Mouse (Mus musculus): Measurements from ENCODE around the gene Rap1gap2.

Rap1gap2 gene

GRCm38 (mm10) chr11:74610545-74611176 is at the start of gene Rap1gap2:
Gene Rap1gap2 (minus strand): TSS chr11:74610915.
- no peak for DNase-seq

- DNase-seq = no peak
Observed at GRCm38 (mm10) chr11:74660336-74660735, 49.6 kb upstream of the Rap1gap2 start.

- no peak for DNase-seq
Observed at GRCm38 (mm10) chr11:74655941-74656340, 45.2 kb upstream of the Rap1gap2 start.

- no peak for DNase-seq
Observed at GRCm38 (mm10) chr11:74653385-74653784, 42.7 kb upstream of the Rap1gap2 start.

- DNase-seq = peak in 1 of 2 experiments; percentile 41
Observed at GRCm38 (mm10) chr11:74652791-74653191, 42.1 kb upstream of the Rap1gap2 start.

GRCm38 (mm10) chr11:74650576-74651100 is 39.9 kb upstream of the Rap1gap2 start:
- DNase-seq = no peak

GRCm38 (mm10) chr11:74649647-74650551 is 39.2 kb upstream of the Rap1gap2 start:
- DNase-seq = peak; percentile 65 to 68

- peak; percentile 99 for DNase-seq
Observed at GRCm38 (mm10) chr11:74649095-74649646, 38.5 kb upstream of the Rap1gap2 start, which contains the start of gene Cluh. Gene Cluh (plus strand): TSS chr11:74649495.

- no peak for DNase-seq
Observed at GRCm38 (mm10) chr11:74648676-74649075, 38.0 kb upstream of the Rap1gap2 start.

- peak in 1 of 2 experiments; percentile 15 for DNase-seq
Observed at GRCm38 (mm10) chr11:74647966-74648365, 37.3 kb upstream of the Rap1gap2 start.

GRCm38 (mm10) chr11:74639628-74640027 is 28.9 kb upstream of the Rap1gap2 start:
- peak in 1 of 2 experiments; percentile 25 for DNase-seq

- peak; percentile 53 to 76 for DNase-seq
Observed at GRCm38 (mm10) chr11:74638791-74639411, 28.2 kb upstream of the Rap1gap2 start.

- DNase-seq = peak; percentile 84 to 86
Observed at GRCm38 (mm10) chr11:74637971-74638790, 27.5 kb upstream of the Rap1gap2 start.

GRCm38 (mm10) chr11:74637486-74637885 is 26.8 kb upstream of the Rap1gap2 start:
- no peak for DNase-seq

- DNase-seq = peak; percentile 51 to 75
Observed at GRCm38 (mm10) chr11:74634490-74635275, 24.0 kb upstream of the Rap1gap2 start.

- no peak for DNase-seq
Observed at GRCm38 (mm10) chr11:74631880-74632789, 21.4 kb upstream of the Rap1gap2 start.

GRCm38 (mm10) chr11:74627481-74627880 is 16.8 kb upstream of the Rap1gap2 start:
- DNase-seq = no peak

GRCm38 (mm10) chr11:74625333-74625732 is 14.6 kb upstream of the Rap1gap2 start:
- no peak for DNase-seq

- no peak for DNase-seq
Observed at GRCm38 (mm10) chr11:74623693-74624092, 13.0 kb upstream of the Rap1gap2 start.

All from lung, adult 18-20 months (tissue).